Mouse (Mus musculus) myocyte (in vitro differentiated cells): ENCODE measurements around the gene Smarcb1. TPM values are rescaled to one million over a fixed set of nuclear protein-coding genes. Genes with fewer than 3 reads are reported as not detected.

Experiments used
- H3K27me3 ChIP-seq: one replicate; pipeline ENCODE4 v1.6.1; 2011; ENCODE audit not compliant: control insufficient read depth, insufficient read depth, insufficient read length
- H3K36me3 ChIP-seq: one replicate; pipeline ENCODE4 v1.6.1; 2011; ENCODE audit not compliant: control insufficient read depth, insufficient read depth
- H3K4me2 ChIP-seq: one replicate; pipeline ENCODE4 v1.6.1; 2011; ENCODE audit warnings: low read depth, control low read depth
- H3K4me3 ChIP-seq: one replicate; pipeline ENCODE4 v1.5.1; 2011; ENCODE audit warnings: mild to moderate bottlenecking, control low read depth, moderate library complexity
- H3K79me2 ChIP-seq: one replicate; pipeline ENCODE4 v1.6.1; 2011; ENCODE audit not compliant: control insufficient read depth, insufficient read depth
- H3ac ChIP-seq: one replicate; pipeline ENCODE4 v1.6.1; 2011; ENCODE audit not compliant: control insufficient read depth, insufficient read length
- CEBPB ChIP-seq: IDR thresholded peaks from 2 replicates; pipeline ENCODE4 v1.6.1; 2011; ENCODE audit warnings: mild to moderate bottlenecking, moderate library complexity; ENCODE audit not compliant: poor library complexity, insufficient read depth, severe bottlenecking
- E2F4 ChIP-seq: IDR thresholded peaks from one replicate; pipeline ENCODE4 v1.6.1; 2011; ENCODE audit warnings: mild to moderate bottlenecking, control low read depth, moderate library complexity; ENCODE audit not compliant: insufficient read depth
- MAX ChIP-seq: IDR thresholded peaks from one replicate; pipeline ENCODE4 v1.6.1; 2011; ENCODE audit warnings: low read depth, mild to moderate bottlenecking, control low read depth
- MYOD1 ChIP-seq, 3 experiments: IDR thresholded peaks; one replicate each; pipeline ENCODE4 v1.6.1; 2011; ENCODE audit warnings: control low read depth in 2 of 3, low read depth in 2 of 3, mild to moderate bottlenecking in 2 of 3, moderate library complexity in 1 of 3; ENCODE audit not compliant: insufficient read length in 2 of 3, control insufficient read depth in 1 of 3
- MYOG ChIP-seq, 3 experiments: IDR thresholded peaks; one replicate each; pipeline ENCODE4 v1.6.1; 2011; ENCODE audit warnings: control low read depth in 2 of 3, low read depth in 2 of 3, mild to moderate bottlenecking in 2 of 3; ENCODE audit not compliant: insufficient read length in 2 of 3, control insufficient read depth in 1 of 3, insufficient read depth in 1 of 3
- POLR2A ChIP-seq: IDR thresholded peaks from one replicate; pipeline ENCODE4 v1.6.1; 2011; ENCODE audit warnings: low read depth, mild to moderate bottlenecking, control low read depth, moderate library complexity; ENCODE audit not compliant: insufficient read length
- POLR2AphosphoS2 ChIP-seq: IDR thresholded peaks from one replicate; pipeline ENCODE4 v1.6.1; 2011; ENCODE audit warnings: low read depth, control low read depth; ENCODE audit not compliant: insufficient read length
- REST ChIP-seq: IDR thresholded peaks from one replicate; pipeline ENCODE4 v1.6.1; 2011; ENCODE audit warnings: mild to moderate bottlenecking, control low read depth, moderate library complexity; ENCODE audit not compliant: insufficient read depth, insufficient read length
- SRF ChIP-seq: IDR thresholded peaks from one replicate; pipeline ENCODE4 v1.6.1; 2011; ENCODE audit warnings: low read depth; ENCODE audit not compliant: control insufficient read depth, insufficient read length
- TCF12 ChIP-seq: IDR thresholded peaks from one replicate; pipeline ENCODE4 v1.6.1; 2011; ENCODE audit warnings: mild to moderate bottlenecking, control low read depth; ENCODE audit not compliant: poor library complexity, insufficient read depth, severe bottlenecking
- TCF3 ChIP-seq: IDR thresholded peaks from one replicate; pipeline ENCODE4 v1.6.1; 2011; ENCODE audit warnings: low read depth, control low read depth; ENCODE audit not compliant: insufficient read length
- USF1 ChIP-seq: IDR thresholded peaks from one replicate; pipeline ENCODE4 v1.6.1; 2011; ENCODE audit warnings: low read depth, mild to moderate bottlenecking, control low read depth, moderate library complexity
- polyA plus RNA-seq: library from polyadenylated mRNA; unstranded; fragments of >200 nt; fragmentation: generic; extraction: Trizol; gene quantifications from one replicate; pipeline ENCODE4 v1.2.1, GENCODE M21; 2012; ENCODE audit warnings: missing spikeins

Smarcb1 gene
- polyA plus RNA-seq, 1 experiment = 142 TPM

DNA sequence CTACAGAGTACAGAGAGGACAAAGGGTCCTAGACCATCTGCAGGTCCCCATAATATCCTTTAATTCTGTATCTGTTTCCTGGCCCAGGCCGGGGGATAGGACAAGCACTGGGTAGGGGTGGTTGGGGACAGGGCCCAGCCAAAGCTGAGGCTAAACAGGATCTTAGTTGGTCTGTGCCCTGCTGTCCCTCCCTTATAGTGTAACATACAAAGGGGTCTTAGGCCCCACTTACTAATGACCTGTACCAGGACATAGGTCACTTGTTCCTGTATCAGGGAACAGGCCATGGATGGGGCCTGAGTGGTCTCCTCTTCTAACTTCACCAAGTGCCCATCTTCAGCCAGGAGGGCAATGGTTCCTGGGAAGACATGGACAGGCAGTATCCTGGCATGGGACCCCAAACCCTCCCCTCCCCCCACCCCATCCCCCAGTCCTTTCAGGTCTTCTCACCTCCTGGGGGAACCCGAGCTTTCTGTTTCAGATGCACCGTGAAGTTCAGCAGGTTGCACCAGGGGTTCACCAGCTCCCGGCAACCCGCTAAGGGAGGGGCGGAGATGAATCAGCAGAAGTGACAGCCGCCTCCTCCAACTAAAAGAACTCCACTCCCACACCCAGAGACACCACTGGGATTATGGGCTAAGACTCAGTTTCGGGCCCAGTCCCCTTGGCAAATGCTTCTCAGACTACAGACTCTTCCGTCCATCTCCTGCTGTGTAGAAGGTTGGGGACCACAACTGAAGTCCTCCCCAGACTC is 18.2 kb upstream of the Smarcb1 start:
- no peaks in the 10 kb centered on the region for H3K27me3 ChIP-seq
- H3K36me3 ChIP-seq = no peaks in the 10 kb centered on the region
- H3ac ChIP-seq = no peak overlapping the region
- H3K4me3 ChIP-seq = no peak overlapping the region
- no peaks in the 10 kb centered on the region for H3K79me2 ChIP-seq
- peak overlapping the region; percentile 57 for H3K4me2 ChIP-seq
- no peak for TF ChIP-seq REST
- TF ChIP-seq USF1 = no peak
- TF ChIP-seq POLR2A = peak; percentile 16

DNA sequence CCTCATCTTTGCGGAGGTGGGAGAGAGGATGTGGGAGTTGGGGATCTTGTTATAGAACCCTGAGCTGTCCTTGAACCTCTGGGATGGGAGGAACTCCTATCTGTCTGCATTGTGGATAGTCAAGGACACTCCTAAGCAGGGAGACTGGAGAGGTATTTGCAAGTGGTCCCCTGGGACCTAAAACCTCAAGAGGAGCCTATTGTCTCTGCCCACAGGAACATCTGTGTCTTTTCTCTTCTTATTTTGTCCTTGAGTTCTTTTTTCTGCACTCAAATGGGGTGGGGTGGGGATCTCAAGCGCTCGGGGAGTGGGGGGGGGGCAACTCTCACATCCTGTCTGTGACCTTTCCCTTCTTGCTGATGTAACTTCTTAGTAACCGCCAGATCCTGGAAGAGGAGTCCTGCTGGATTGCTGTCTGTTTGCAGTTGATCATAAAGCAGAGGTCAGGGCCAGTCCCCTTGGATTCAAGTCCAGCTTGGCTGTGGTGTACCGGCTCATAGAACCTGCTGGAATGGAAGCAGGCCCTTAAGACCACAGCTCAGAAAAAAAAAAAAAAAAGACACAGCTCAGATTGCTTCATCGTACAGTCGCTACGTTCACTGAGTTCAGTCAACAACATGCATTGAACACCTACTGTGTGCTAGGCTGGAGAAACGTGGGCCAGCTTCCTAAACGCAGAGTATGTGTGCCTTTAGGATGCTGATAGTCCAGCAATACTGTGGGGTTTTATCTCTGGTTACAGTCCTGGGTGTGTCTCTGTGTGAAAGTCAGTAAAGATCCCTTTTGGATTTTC is 16.6 kb upstream of the Smarcb1 start:
- Histone ChIP-seq H3K4me3 (peak overlapping the region; percentile 33), H3K36me3 (no peaks in the 10 kb centered on the region), H3ac (no peak overlapping the region), H3K27me3 (no peaks in the 10 kb centered on the region), H3K4me2 (peak overlapping the region; percentile 74), H3K79me2 (no peaks in the 10 kb centered on the region)
- TF ChIP-seq POLR2A (peak; percentile 60), MAX (no peak), CEBPB (peak; percentile 95), POLR2AphosphoS2 (peak; percentile 76), MYOG (IDR thresholded peaks at IDR 0.05; ENCODE audit: control insufficient read depth in 1 of 3, insufficient read depth in 1 of 3, insufficient read length in 2 of 3, low read depth in 2 of 3) (no peak), TCF12 (peak; percentile 2)

DNA sequence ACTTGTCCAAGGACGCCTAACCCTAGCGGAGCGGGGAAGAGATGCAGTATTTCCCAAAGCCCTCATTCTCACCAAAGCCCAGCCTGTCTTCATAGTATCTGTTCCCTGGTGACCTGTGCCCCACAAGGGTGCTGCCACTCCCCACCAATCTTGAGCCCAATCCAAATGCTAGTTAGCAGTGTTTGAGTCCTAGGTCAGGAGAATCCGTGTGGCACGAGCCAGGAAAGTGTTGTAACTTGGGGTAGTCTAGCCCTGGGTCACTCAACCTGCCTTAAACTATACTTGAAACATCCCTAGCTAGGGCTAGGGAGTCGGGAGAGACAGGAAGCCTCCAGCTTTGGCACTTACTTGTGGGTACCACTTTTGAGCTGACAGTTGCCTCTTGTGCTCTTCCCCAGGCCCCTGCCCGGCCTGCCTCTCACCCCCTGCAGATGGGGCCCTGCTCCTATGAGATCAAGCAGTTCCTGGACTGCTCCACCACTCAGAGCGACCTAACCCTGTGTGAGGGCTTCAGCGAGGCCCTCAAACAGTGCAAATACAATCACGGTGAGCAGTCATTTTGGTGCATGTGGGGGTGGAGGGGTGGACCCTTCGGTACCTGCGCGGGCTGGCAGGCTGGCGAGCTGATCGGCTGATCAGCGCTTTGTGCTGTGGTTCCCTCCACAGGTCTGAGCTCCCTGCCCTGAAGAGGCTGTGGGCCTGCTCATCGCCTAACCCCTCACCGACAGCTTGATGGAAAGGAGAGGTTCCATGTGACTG is 15.7 kb upstream of the Smarcb1 start:
- no peaks in the 10 kb centered on the region for H3K36me3 ChIP-seq
- H3K79me2 ChIP-seq = peaks cover under 1% of the 10 kb centered on the region
- H3K4me3 ChIP-seq = peak overlapping the region; percentile 33
- H3ac ChIP-seq = no peak overlapping the region
- peak overlapping the region; percentile 74 for H3K4me2 ChIP-seq
- TF ChIP-seq TCF12 (no peak), POLR2AphosphoS2 (peak; percentile 70), SRF (no peak), USF1 (no peak), POLR2A (peak; percentile 44), TCF3 (no peak), REST (no peak), CEBPB (no peak)
- no peaks in the 10 kb centered on the region for H3K27me3 ChIP-seq

DNA sequence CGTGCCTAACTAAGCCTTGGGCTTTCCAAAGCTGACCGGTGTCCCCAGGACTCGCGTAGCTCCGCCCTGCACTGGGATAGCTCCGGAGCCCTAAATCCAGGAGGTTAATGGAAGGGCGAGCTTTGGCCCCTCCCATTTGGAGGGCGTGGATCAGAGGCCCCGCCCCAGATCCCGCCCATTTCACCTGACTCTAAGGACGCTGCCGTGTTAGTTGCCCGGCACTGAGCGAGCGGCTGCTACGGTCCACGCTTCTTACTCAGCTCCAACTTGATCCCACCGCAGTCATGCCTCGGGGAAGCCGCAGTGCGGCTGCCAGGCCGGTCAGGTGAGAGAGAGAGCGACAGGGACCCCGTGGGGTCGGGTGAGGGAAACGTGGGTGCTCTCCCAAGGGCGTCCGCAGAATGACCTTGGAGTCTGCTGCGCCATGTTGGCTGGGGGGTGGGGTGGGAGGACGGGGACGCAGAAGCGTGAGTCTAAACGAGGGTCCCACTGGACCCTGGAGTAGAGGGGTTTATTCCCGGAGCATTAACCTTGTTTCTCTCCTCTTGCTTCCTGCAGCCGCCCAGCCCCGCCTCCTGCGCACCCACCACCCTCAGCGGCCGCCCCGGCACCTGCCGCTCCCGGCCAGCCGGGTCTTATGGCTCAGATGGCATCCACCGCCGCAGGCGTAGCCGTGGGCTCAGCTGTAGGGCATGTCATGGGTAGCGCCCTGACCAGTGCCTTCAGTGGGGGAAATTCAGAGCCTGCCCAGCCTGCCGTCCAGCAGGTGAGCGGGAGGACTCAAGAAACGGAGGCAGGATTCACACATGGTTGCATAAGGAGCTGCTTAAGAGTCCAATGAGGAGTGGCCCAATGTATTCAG is 14.5 kb upstream of the Smarcb1 start, which contains the start of gene Mmp11:
TSS of gene Mmp11 (minus strand) at position 817 of the 862 bp plus-strand sequence.
- TF ChIP-seq MAX = no peak
- TF ChIP-seq MYOG (IDR thresholded peaks at IDR 0.05; ENCODE audit: control insufficient read depth in 1 of 3, insufficient read depth in 1 of 3, insufficient read length in 2 of 3, low read depth in 2 of 3) = peak in 2 of 3 experiments; percentile 49 to 72
- no peak for TF ChIP-seq E2F4
- TF ChIP-seq POLR2A = peak; percentile 74
- peak; percentile 82 for TF ChIP-seq POLR2AphosphoS2
- TF ChIP-seq TCF3 = no peak
- TF ChIP-seq MYOD1 (IDR thresholded peaks at IDR 0.05; ENCODE audit: control insufficient read depth in 1 of 3, insufficient read length in 2 of 3, low read depth in 2 of 3) = peak in 1 of 3 experiments; percentile 53
- no peak for TF ChIP-seq USF1
- TF ChIP-seq REST = no peak
- no peak for TF ChIP-seq CEBPB

More for the DNA sequence above, 14.5 kb upstream of the Smarcb1 start, which contains the start of gene Mmp11:
- peak within 1 kb of the TSS; percentile 33 for H3K4me3 ChIP-seq
- no peaks in the 10 kb centered on the region for H3K27me3 ChIP-seq
- H3ac ChIP-seq = peak within 1 kb of the TSS; percentile 26
- H3K79me2 ChIP-seq = peaks cover 12% of the 10 kb centered on the region
- H3K36me3 ChIP-seq = no peaks in the 10 kb centered on the region
- peak within 1 kb of the TSS; percentile 74 for H3K4me2 ChIP-seq
